Mouse (Mus musculus): ENCODE results near the gene Nxnl1.

Gene Nxnl1

DNA sequence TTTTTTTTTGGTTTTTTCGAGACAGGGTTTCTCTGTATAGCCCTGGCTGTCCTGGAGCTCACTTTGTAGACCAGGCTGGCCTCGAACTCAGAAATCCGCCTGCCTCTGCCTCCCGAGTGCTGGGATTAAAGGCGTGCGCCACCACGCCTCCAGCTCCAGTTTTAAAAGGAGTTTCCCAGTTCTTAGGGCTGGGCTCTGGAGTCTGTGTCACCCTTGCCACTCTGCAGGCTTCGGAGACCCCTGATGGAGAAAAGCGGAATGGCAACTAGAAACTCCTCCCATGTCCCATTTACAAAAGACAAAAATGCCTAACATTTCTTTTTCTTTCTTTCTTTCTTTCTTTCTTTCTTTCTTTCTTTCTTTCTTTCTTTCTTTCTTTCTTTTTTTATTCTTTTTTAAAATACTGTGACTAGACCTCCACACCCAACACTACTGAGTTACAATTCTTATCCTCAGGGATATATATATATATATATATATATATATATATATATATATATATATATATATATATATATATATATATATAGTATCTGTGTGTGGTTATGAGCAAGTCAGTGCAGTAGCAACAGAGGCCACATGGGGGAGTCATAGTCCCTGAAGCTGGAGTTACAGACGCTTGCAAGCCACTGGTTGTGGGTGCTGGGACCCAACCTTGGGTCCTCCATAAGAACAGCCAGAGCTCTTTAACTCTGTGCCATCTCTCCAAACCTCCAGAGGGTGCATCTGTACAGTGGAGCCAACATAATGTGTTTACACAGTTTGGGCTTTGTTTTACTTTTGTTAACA, 47.2 kb downstream of the Nxnl1 start:
- DNase-seq (ENCODE audit: extremely low read depth, insufficient read length, low spot score), result peak; percentile 44

GRCm38 (mm10) chr8:71516786-71517185, 49.6 kb downstream of the Nxnl1 start:
- DNase-seq (ENCODE audit: extremely low read depth, insufficient read length, low spot score), result no peak

DNA sequence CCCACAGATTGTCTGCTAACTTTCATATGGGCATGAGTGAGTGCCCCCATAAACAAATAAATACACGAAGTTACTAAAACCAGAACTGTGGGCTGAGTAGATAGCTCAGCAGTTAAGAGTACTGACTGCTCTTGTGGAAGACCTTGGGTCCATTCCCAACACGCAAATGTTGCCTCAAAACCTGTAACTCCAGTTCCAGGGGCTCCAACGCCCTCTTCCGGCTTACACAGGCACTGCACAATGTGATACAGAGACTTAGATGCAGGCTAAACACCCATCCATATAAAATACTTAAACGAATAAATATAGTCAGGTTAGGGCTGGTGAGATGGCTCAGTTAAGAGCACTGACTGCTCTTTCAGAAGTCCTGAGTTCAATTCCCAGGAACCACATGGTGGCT, 51.4 kb downstream of the Nxnl1 start:
- DNase-seq (ENCODE audit: extremely low read depth, insufficient read length, low spot score), result no peak

GRCm38 (mm10) chr8:71513018-71513754, 53.2 kb downstream of the Nxnl1 start:
- DNase-seq (ENCODE audit: extremely low read depth, insufficient read length, low spot score), result no peak

GRCm38 (mm10) chr8:71511644-71512043, 54.8 kb downstream of the Nxnl1 start, which contains the start of gene Plvap:
Gene Plvap (minus strand): TSS chr8:71511752.
- DNase-seq (ENCODE audit: extremely low read depth, insufficient read length, low spot score), result no peak

Measured in 3134 (cell line).